ENCODE assay signal across 9 mouse cellular contexts in the genomic region with DNA sequence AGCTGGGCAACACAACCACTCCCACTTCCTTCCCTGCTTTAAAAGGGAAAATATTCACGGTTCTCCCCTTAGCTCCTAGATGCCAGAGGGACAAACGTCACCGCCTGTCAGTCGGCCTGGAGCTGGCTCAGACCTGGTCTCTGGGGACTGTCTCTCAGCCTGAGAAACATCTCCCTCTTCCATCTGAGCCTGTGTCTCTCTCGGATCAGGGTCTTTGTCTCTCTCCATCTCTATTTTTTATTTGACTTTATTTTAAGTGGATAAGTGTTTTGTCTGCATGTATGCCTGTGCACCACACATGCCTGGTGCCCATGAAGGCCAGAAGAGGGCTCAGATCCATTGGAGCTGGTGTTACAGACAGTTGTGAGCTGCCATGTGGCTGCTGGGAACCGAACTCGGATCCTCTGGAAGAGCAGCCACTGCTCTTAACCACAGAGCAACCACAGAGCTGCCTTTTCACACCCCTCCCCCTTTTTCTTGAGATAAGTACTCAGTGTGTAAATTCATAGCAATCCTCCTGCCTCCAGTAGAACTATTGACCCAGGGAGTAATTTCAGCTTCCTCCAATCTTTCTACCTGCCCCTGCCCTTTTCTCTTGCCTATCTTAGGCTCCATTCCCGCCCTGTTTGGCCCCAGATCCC. TPM values are rescaled to one million over a fixed set of nuclear protein-coding genes. Genes with fewer than 3 reads are reported as not detected.
DNase-seq lines count a peak whose midpoint lies in the region; ATAC-seq and TF ChIP-seq lines count a peak whose summit lies in the region.
"Had no signal": no experiment of that assay in that cellular context is flagged by ENCODE, and none has a peak within 500 bp of the region (broad histone marks: within the 10 kb centered on the region; RNA-seq: fewer than 3 reads in every experiment).

No protein-coding gene starts in this region.

- H3K4me2 ChIP-seq in embryonic facial prominence, embryonic 11.5 days (ENCODE audit: low read depth, low read length), result no peak overlapping the region
- peak overlapping the region; percentile 22; the same call in 1 of the 2 replicates for H3K4me2 ChIP-seq in heart, postnatal 0 days (ENCODE audit: low read depth, low read length)
- H3K4me2 ChIP-seq: liver, embryonic 13.5 days had no signal

- H3K36me3 ChIP-seq in embryonic facial prominence, embryonic 11.5 days (replicated peaks; ENCODE audit: control insufficient read depth, insufficient read depth, low read depth, low read length), result no peaks in the 10 kb centered on the region
- no peaks in the 10 kb centered on the region for H3K36me3 ChIP-seq in heart, postnatal 0 days (replicated peaks; ENCODE audit: control insufficient read depth, insufficient read depth, low read length)
- H3K36me3 ChIP-seq: liver, embryonic 13.5 days had no signal

- no peak for TF ChIP-seq CTCF in heart, postnatal 0 days (IDR thresholded peaks at IDR 0.05; ENCODE audit: low read depth)

- no peaks in the 10 kb centered on the region for H3K9me3 ChIP-seq in embryonic facial prominence, embryonic 11.5 days (replicated peaks; ENCODE audit: control insufficient read depth, low read length)
- H3K9me3 ChIP-seq in heart, postnatal 0 days (replicated peaks; ENCODE audit: control insufficient read depth, low read length), result no peaks in the 10 kb centered on the region
- H3K9me3 ChIP-seq: liver, embryonic 13.5 days had no signal

- H3K4me1 ChIP-seq in embryonic facial prominence, embryonic 11.5 days (ENCODE audit: control insufficient read depth, insufficient read depth, low read length), result peaks cover 13% of the 10 kb centered on the region
- H3K4me1 ChIP-seq in heart, postnatal 0 days (ENCODE audit: control insufficient read depth, insufficient read depth), result peaks cover 15% of the 10 kb centered on the region; the same call in 1 of the 2 replicates

- H3K4me3 ChIP-seq in embryonic facial prominence, embryonic 11.5 days (ENCODE audit: low read depth, low read length), result no peak overlapping the region
- H3K4me3 ChIP-seq in heart, postnatal 0 days (ENCODE audit: low read depth, low read length), result no peak overlapping the region
- H3K4me3 ChIP-seq: liver, embryonic 13.5 days had no signal

- TF ChIP-seq EP300 in heart, postnatal 0 days (IDR thresholded peaks at IDR 0.05; ENCODE audit: low read depth), result no peak

- H3K9ac ChIP-seq in embryonic facial prominence, embryonic 11.5 days (replicated peaks; ENCODE audit: low read length), result peak overlapping the region; percentile 28; the same call in 1 of the 2 replicates
- H3K9ac ChIP-seq in heart, postnatal 0 days (replicated peaks; ENCODE audit: low read depth, low read length), result no peak overlapping the region
- H3K9ac ChIP-seq: liver, embryonic 13.5 days had no signal

- WGBS in embryonic facial prominence, embryonic 11.5 days, result 29% methylated on average over 8 of the region's 8 CpGs
- WGBS in heart, postnatal 0 days, result 28% methylated on average over 8 of the region's 8 CpGs

- no peak; the same call in 1 of the 2 replicates for ATAC-seq in embryonic facial prominence, embryonic 11.5 days (replicated peaks; ENCODE audit: insufficient number of reproducible peaks, low FRiP score, low TSS enrichment, low read depth)
- peak; percentile 4; the same call in 1 of the 2 replicates for ATAC-seq in heart, postnatal 0 days (ENCODE audit: insufficient read depth, low read depth)
- no peak for ATAC-seq in frontal cortex, adult (ENCODE audit: low TSS enrichment)

- DNase-seq in kidney, postnatal 10 days, result peak; percentile 53
- DNase-seq in kidney, postnatal 25 days, result no peak
- DNase-seq in embryonic facial prominence, embryonic 11.5 days (ENCODE audit: low spot score), result no peak
- peak; percentile 41 for DNase-seq in heart, postnatal 0 days (ENCODE audit: low spot score)
- peak; percentile 44 for DNase-seq in lung, postnatal 25 days (ENCODE audit: low spot score)
- no peak for DNase-seq in adrenal gland, postnatal 14 days
- no peak for DNase-seq in adrenal gland, adult (ENCODE audit: inconsistent age in 2 of 2, low spot score in 1 of 2)
- DNase-seq: liver, embryonic 13.5 days had no signal

- H3K27ac ChIP-seq in embryonic facial prominence, embryonic 11.5 days (replicated peaks; ENCODE audit: low read depth, low read length), result peak overlapping the region; percentile 22; the same call in 1 of the 2 replicates
- H3K27ac ChIP-seq in heart, postnatal 0 days (ENCODE audit: low read depth), result peak overlapping the region; percentile 64
- H3K27ac ChIP-seq: liver, embryonic 13.5 days had no signal

- H3K27me3 ChIP-seq in embryonic facial prominence, embryonic 11.5 days (ENCODE audit: control insufficient read depth, insufficient read depth, low read length), result no peaks in the 10 kb centered on the region
- H3K27me3 ChIP-seq in heart, postnatal 0 days (ENCODE audit: control insufficient read depth, insufficient read depth, low read length), result 0 out of 2 replicates have a peak, but pooled peaks cover 1% of the 10 kb centered on the region

RNA-seq across cellular contexts. Expression of a gene that starts 3.5 kb away (rescaled TPM):
- polyA plus RNA-seq in embryonic facial prominence, embryonic 11.5 days (2014; fragmentation: Nextera tagmentation; extraction: Ambion mirVana), result 18.0 and 21.0 TPM in 2 replicates
- 7.8 and 61.8 TPM in 2 replicates for total RNA-seq in heart, postnatal 0 days (2014; rRNA removed; ENCODE audit: low replicate concordance)
- 17.9 and 18.0 TPM in 2 replicates for polyA plus RNA-seq in heart, postnatal 0 days (2015; fragmentation: Nextera tagmentation; extraction: Ambion mirVana)
- total RNA-seq in adrenal gland, postnatal 14 days (2021), result 10.9 and 12.4 TPM in 2 replicates

RNA-seq across cellular contexts. Expression of a gene that starts 10.9 kb away (rescaled TPM):
- polyA plus RNA-seq in embryonic facial prominence, embryonic 11.5 days (2014; fragmentation: Nextera tagmentation; extraction: Ambion mirVana), result 71.4 and 84.5 TPM in 2 replicates
- total RNA-seq in heart, postnatal 0 days (2014; rRNA removed; ENCODE audit: low replicate concordance), result 30.1 and 46.6 TPM in 2 replicates
- 81.6 and 83.2 TPM in 2 replicates for polyA plus RNA-seq in heart, postnatal 0 days (2015; fragmentation: Nextera tagmentation; extraction: Ambion mirVana)
- total RNA-seq in adrenal gland, postnatal 14 days (2021), result 29.0 and 31.5 TPM in 2 replicates

RNA-seq across cellular contexts. Expression of a gene that starts 11.2 kb away (rescaled TPM):
- polyA plus RNA-seq in embryonic facial prominence, embryonic 11.5 days (2014; fragmentation: Nextera tagmentation; extraction: Ambion mirVana), result 19.8 and 27.9 TPM in 2 replicates
- total RNA-seq in heart, postnatal 0 days (2014; rRNA removed; ENCODE audit: low replicate concordance), result not detected in 2 replicates
- polyA plus RNA-seq in heart, postnatal 0 days (2015; fragmentation: Nextera tagmentation; extraction: Ambion mirVana), result 0.41 and 0.61 TPM in 2 replicates
- total RNA-seq in adrenal gland, postnatal 14 days (2021), result 1.8 and 2.4 TPM in 2 replicates

RNA-seq across cellular contexts. Expression of a gene that starts 44.3 kb away (rescaled TPM):
- polyA plus RNA-seq in embryonic facial prominence, embryonic 11.5 days (2014; fragmentation: Nextera tagmentation; extraction: Ambion mirVana), result 1.5 and 2.6 TPM in 2 replicates
- total RNA-seq in heart, postnatal 0 days (2014; rRNA removed; ENCODE audit: low replicate concordance), result 0.42 and 1.5 TPM in 2 replicates
- polyA plus RNA-seq in heart, postnatal 0 days (2015; fragmentation: Nextera tagmentation; extraction: Ambion mirVana), result 11.8 and 14.0 TPM in 2 replicates
- total RNA-seq in adrenal gland, postnatal 14 days (2021), result 2.4 and 2.7 TPM in 2 replicates

RNA-seq across cellular contexts. Expression of a gene that starts 54.4 kb away (rescaled TPM):
- polyA plus RNA-seq in embryonic facial prominence, embryonic 11.5 days (2014; fragmentation: Nextera tagmentation; extraction: Ambion mirVana), result 86.1 and 90.5 TPM in 2 replicates
- total RNA-seq in heart, postnatal 0 days (2014; rRNA removed; ENCODE audit: low replicate concordance), result 174 and 194 TPM in 2 replicates
- 121 and 125 TPM in 2 replicates for polyA plus RNA-seq in heart, postnatal 0 days (2015; fragmentation: Nextera tagmentation; extraction: Ambion mirVana)
- total RNA-seq in adrenal gland, postnatal 14 days (2021), result 77.1 and 81.0 TPM in 2 replicates

Comparison
In these comparisons a context has a peak if more than half of its experiments do, and no peak if none do; other contexts are left out.
1. DNase-seq: peak in kidney, postnatal 10 days (single experiment), heart, postnatal 0 days (single experiment) and lung, postnatal 25 days (single experiment); none in kidney, postnatal 25 days (0 of 2), embryonic facial prominence, embryonic 11.5 days (single experiment), adrenal gland, postnatal 14 days (single experiment) and adrenal gland, adult (0 of 2).